Mouse (Mus musculus): ENCODE data around the gene Igf2bp2. TPM values are rescaled to one million over a fixed set of nuclear protein-coding genes. Genes with fewer than 3 reads are reported as not detected.

Igf2bp2 gene
- 102 and 108 TPM in 2 replicates for polyA plus RNA-seq (2014; fragmentation: Nextera tagmentation; extraction: Ambion mirVana)

DNA sequence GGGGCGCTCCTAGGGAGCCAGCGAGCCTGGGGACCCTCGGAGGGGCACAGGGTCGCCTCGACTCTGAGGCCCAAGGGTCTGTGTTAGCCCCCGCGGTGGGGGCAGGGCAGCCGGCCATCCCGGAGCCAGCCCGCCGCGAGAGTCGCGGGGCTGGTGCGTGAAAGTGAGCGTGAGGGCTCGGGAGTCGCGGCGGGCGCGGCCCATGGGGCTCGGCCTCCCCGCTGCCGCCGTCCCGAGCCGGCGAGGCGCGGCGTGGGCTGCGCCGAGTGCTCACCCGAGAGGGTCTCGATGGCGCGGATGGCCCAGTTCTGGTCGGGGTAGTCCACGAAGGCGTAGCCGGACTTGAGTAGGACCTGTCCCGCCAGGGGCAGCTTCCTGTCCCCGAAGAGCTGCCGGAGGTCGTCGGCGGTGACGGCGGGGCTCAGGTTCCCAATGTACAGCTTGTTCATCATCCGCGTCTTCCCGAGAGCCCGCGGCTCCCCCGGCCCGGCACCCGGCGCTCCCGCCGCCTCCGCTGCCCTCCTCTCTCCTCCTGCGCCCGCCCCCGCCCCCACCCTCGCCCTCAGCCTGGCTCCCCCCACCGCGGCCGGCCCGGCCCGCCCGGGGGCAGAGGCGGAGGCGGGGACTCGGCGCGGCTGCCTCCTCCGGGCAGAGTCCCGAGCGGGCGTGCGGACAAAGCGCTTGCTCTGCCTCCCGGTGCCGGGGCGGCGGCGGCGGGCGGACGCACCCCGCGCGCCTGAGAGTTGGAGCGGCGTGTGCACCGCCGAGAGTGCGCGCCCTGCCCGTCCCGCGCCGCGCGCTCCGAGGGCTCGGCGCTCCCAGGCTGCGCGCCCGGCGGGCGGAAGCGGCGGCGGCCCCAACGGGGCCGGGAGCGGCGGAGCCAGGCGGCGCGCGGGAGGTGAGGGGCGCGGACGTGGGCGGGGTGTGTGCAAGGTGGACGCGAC is at the start of gene Igf2bp2:
Igf2bp2 (minus strand) TSS at position 788 of the 944 bp plus-strand sequence.
- H3K36me3 ChIP-seq (ENCODE audit: control insufficient read depth, insufficient read depth, low read length): no peaks in the 10 kb centered on the region
- peak; percentile 86 for ATAC-seq (replicated peaks; ENCODE audit: insufficient number of reproducible peaks, low FRiP score, low TSS enrichment)
- H3K4me1 ChIP-seq (ENCODE audit: control insufficient read depth, insufficient read depth, low read length): peaks cover 6% of the 10 kb centered on the region
- H3K9ac ChIP-seq (ENCODE audit: low read depth, low read length): peak within 1 kb of the TSS; percentile 99
- H3K27ac ChIP-seq (ENCODE audit: low read depth, low read length): peak within 1 kb of the TSS; percentile 90
- under 1% methylated on average over 109 of the region's 131 CpGs for WGBS (ENCODE audit: insufficient replicate concordance)
- H3K4me2 ChIP-seq: peak within 1 kb of the TSS; percentile 83
- H3K27me3 ChIP-seq (ENCODE audit: control insufficient read depth, insufficient read depth, low read length): no peaks in the 10 kb centered on the region
- peak within 1 kb of the TSS; percentile 95 for H3K4me3 ChIP-seq (ENCODE audit: low read depth, low read length)
- H3K9me3 ChIP-seq (replicated peaks; ENCODE audit: control insufficient read depth, low read length): no peaks in the 10 kb centered on the region

DNA sequence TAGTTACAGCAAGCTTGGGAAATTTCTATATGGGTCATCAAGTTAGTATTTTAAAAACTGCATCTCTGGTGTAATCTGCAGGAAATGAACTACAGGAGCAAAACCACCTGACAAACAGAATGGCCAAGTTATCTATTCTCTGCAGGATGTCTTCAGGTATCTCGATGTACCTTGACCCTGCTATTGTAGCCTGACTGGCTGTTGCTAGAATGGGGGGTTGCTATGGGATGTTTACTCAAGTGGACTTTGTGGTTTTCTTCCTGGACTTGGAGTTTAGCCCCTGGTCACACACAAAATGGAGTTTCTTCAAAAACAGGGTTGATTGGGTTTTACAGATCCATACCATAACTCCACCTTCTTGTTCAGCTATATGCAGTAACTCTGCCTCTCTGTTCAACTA is 40.4 kb upstream of the Igf2bp2 start:
- Histone ChIP-seq H3K4me2 (no peak overlapping the region), H3K27ac (ENCODE audit: low read depth, low read length) (no peak overlapping the region), H3K27me3 (ENCODE audit: control insufficient read depth, insufficient read depth, low read length) (no peaks in the 10 kb centered on the region), H3K36me3 (ENCODE audit: control insufficient read depth, insufficient read depth, low read length) (no peaks in the 10 kb centered on the region), H3K9ac (ENCODE audit: low read depth, low read length) (no peak overlapping the region), H3K4me1 (ENCODE audit: control insufficient read depth, insufficient read depth, low read length) (no peaks in the 10 kb centered on the region), H3K4me3 (ENCODE audit: low read depth, low read length) (no peak overlapping the region), H3K9me3 (replicated peaks; ENCODE audit: control insufficient read depth, low read length) (peaks cover 2% of the 10 kb centered on the region; the same call in 1 of the 2 replicates)
- 78% methylated on average over 1 of the region's 1 CpGs for WGBS (ENCODE audit: insufficient replicate concordance)
- no peak for ATAC-seq (replicated peaks; ENCODE audit: insufficient number of reproducible peaks, low FRiP score, low TSS enrichment)

DNA sequence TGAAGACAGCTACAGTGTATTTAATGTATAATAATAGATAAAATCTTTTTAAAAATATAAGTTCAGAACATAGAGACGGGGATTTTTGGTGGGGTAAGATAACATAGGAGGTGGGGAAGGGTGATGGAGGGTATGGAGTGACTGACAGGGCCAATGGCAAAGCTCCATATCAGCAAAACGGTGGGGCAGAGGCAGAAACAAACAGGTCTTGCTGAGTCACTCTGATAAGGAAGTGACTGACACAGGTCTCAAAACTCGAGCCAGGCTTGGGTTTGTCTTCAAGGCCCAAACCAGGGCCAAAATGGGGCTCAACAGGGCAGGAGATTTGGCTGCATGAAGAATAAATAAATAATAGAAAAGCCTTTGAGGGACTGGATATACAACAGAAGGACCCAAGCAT is 38.8 kb upstream of the Igf2bp2 start:
- H3K4me2 ChIP-seq: no peak overlapping the region
- no peak for ATAC-seq (replicated peaks; ENCODE audit: insufficient number of reproducible peaks, low FRiP score, low TSS enrichment)
- H3K27ac ChIP-seq (ENCODE audit: low read depth, low read length): no peak overlapping the region
- H3K9ac ChIP-seq (ENCODE audit: low read depth, low read length): no peak overlapping the region
- 42% methylated on average over 3 of the region's 3 CpGs for WGBS (ENCODE audit: insufficient replicate concordance)
- H3K27me3 ChIP-seq (ENCODE audit: control insufficient read depth, insufficient read depth, low read length): no peaks in the 10 kb centered on the region
- no peaks in the 10 kb centered on the region for H3K4me1 ChIP-seq (ENCODE audit: control insufficient read depth, insufficient read depth, low read length)
- H3K9me3 ChIP-seq (replicated peaks; ENCODE audit: control insufficient read depth, low read length): peaks cover 2% of the 10 kb centered on the region; the same call in 1 of the 2 replicates
- H3K36me3 ChIP-seq (ENCODE audit: control insufficient read depth, insufficient read depth, low read length): no peaks in the 10 kb centered on the region
- H3K4me3 ChIP-seq (ENCODE audit: low read depth, low read length): no peak overlapping the region

DNA sequence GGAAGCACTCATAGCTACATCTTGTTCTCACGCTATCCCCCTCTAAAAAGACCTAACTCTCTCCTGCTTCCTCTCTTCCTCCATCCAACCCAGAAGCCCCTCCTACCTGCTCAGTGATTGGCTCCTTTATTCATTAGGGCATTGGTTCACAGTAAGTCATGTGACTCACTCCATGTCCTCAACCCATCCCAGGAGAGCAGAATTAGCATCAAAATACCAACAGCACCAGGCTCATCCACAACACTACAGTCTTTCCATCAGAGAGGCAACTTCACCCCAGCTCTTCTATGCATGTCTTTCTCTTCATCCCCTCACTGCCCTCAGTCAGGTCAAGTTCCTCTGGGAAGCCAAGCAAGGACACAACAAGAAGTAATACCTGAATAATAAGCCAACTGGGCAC is 37.4 kb upstream of the Igf2bp2 start:
- no peaks in the 10 kb centered on the region for H3K36me3 ChIP-seq (ENCODE audit: control insufficient read depth, insufficient read depth, low read length)
- no peak for ATAC-seq (replicated peaks; ENCODE audit: insufficient number of reproducible peaks, low FRiP score, low TSS enrichment)
- H3K9me3 ChIP-seq (replicated peaks; ENCODE audit: control insufficient read depth, low read length): no peaks in the 10 kb centered on the region
- H3K4me3 ChIP-seq (ENCODE audit: low read depth, low read length): no peak overlapping the region
- WGBS (ENCODE audit: insufficient replicate concordance): 68% methylated on average over 1 of the region's 1 CpGs
- H3K4me2 ChIP-seq: no peak overlapping the region
- H3K9ac ChIP-seq (ENCODE audit: low read depth, low read length): no peak overlapping the region
- no peak overlapping the region for H3K27ac ChIP-seq (ENCODE audit: low read depth, low read length)
- no peaks in the 10 kb centered on the region for H3K27me3 ChIP-seq (ENCODE audit: control insufficient read depth, insufficient read depth, low read length)
- H3K4me1 ChIP-seq (ENCODE audit: control insufficient read depth, insufficient read depth, low read length): no peaks in the 10 kb centered on the region

DNA sequence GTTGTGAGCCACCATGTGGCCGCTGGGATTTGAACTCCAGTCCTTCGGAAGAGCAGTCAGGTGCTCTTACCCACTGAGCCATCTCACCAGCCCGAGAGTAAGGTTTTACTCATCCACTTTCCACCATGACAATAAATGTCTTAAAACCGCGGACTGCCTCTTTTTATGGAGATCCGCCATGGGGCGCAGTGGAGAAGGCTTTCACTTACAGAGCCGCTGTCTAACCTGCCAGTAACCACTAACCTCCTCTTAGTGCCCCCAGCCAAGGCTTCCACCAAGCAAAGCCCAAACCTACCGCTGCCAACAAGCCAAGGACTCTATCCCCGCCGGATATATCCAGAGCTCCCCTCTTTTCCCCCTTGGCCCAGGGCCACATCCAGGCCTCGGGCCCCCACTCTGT is 24.3 kb upstream of the Igf2bp2 start:
- Histone ChIP-seq H3K36me3 (ENCODE audit: control insufficient read depth, insufficient read depth, low read length) (no peaks in the 10 kb centered on the region), H3K4me3 (ENCODE audit: low read depth, low read length) (no peak overlapping the region), H3K9ac (ENCODE audit: low read depth, low read length) (no peak overlapping the region), H3K27me3 (ENCODE audit: control insufficient read depth, insufficient read depth, low read length) (no peaks in the 10 kb centered on the region), H3K9me3 (replicated peaks; ENCODE audit: control insufficient read depth, low read length) (no peaks in the 10 kb centered on the region), H3K4me2 (no peak overlapping the region), H3K4me1 (ENCODE audit: control insufficient read depth, insufficient read depth, low read length) (no peaks in the 10 kb centered on the region), H3K27ac (ENCODE audit: low read depth, low read length) (no peak overlapping the region)
- 70% methylated on average over 12 of the region's 12 CpGs for WGBS (ENCODE audit: insufficient replicate concordance)
- ATAC-seq (replicated peaks; ENCODE audit: insufficient number of reproducible peaks, low FRiP score, low TSS enrichment): no peak

DNA sequence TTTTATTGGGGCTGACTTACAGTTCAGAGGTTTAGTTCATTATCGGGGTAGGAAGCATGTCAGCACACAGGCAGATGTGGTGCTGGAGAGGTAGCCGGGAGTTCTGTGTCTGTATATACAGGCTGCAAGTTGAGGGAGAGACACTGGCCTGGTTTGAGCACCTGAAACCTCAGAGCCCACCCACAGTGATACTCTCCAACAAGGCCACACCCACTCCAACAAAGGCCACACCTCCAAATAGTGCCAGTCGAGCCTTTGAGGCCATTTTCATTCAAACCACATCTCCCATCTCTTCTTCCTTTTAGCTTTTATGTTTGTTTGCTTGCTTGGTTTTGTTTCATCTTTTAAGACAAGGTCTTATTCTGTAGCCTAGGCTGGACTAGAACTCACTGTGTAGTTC is 22.3 kb upstream of the Igf2bp2 start:
- H3K36me3 ChIP-seq (ENCODE audit: control insufficient read depth, insufficient read depth, low read length): no peaks in the 10 kb centered on the region
- H3K4me1 ChIP-seq (ENCODE audit: control insufficient read depth, insufficient read depth, low read length): no peaks in the 10 kb centered on the region
- no peak overlapping the region for H3K4me2 ChIP-seq
- no peak for ATAC-seq (replicated peaks; ENCODE audit: insufficient number of reproducible peaks, low FRiP score, low TSS enrichment)
- no peak overlapping the region for H3K4me3 ChIP-seq (ENCODE audit: low read depth, low read length)
- 75% methylated on average over 3 of the region's 3 CpGs for WGBS (ENCODE audit: insufficient replicate concordance)
- H3K27ac ChIP-seq (ENCODE audit: low read depth, low read length): no peak overlapping the region
- H3K27me3 ChIP-seq (ENCODE audit: control insufficient read depth, insufficient read depth, low read length): no peaks in the 10 kb centered on the region
- no peak overlapping the region for H3K9ac ChIP-seq (ENCODE audit: low read depth, low read length)
- H3K9me3 ChIP-seq (replicated peaks; ENCODE audit: control insufficient read depth, low read length): no peaks in the 10 kb centered on the region

DNA sequence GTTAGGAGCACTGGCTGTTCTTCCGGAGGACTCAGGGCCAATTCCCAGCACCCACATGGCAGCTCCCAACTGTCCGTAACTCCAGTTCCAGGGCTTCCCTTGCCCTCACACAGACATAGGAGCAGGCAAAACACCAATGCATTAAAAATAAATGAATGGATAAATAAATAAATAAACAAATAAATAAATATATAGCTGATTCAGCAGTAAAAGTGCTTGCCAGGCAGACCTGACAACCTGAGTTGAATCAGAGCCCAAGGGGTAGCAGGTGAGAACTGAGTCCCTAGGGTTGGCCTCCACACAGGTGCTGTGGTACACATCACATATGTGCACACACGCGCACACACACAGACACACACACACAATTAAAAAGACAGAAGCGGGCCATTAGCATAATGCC is 21.0 kb upstream of the Igf2bp2 start:
- no peak overlapping the region for H3K4me3 ChIP-seq (ENCODE audit: low read depth, low read length)
- no peak overlapping the region for H3K4me2 ChIP-seq
- no peak overlapping the region for H3K27ac ChIP-seq (ENCODE audit: low read depth, low read length)
- H3K9me3 ChIP-seq (replicated peaks; ENCODE audit: control insufficient read depth, low read length): no peaks in the 10 kb centered on the region
- WGBS (ENCODE audit: insufficient replicate concordance): 92% methylated on average over 5 of the region's 5 CpGs
- no peak for ATAC-seq (replicated peaks; ENCODE audit: insufficient number of reproducible peaks, low FRiP score, low TSS enrichment)
- H3K27me3 ChIP-seq (ENCODE audit: control insufficient read depth, insufficient read depth, low read length): no peaks in the 10 kb centered on the region
- no peak overlapping the region for H3K9ac ChIP-seq (ENCODE audit: low read depth, low read length)
- H3K36me3 ChIP-seq (ENCODE audit: control insufficient read depth, insufficient read depth, low read length): no peaks in the 10 kb centered on the region
- no peaks in the 10 kb centered on the region for H3K4me1 ChIP-seq (ENCODE audit: control insufficient read depth, insufficient read depth, low read length)

DNA sequence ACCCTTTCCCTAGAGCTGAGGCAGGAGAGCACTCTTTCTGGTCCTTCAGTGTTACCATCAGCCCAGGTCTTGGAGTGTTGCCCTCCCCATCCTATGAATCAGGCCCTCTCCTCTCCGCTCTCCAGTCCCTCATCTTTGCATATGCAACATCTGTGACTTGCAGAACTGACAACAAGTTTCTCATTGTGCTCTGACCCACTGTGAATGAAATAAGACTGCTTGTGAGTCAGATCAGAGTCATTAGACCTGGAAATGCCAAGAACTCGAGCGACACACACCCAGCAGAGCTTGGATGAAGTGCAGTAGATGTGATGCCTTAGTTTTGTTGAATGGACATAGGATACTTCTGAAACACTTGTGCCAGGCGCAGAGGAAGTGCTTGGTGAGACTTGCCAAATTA is 19.2 kb upstream of the Igf2bp2 start:
- Histone ChIP-seq H3K9ac (ENCODE audit: low read depth, low read length) (no peak overlapping the region), H3K4me3 (ENCODE audit: low read depth, low read length) (no peak overlapping the region), H3K27ac (ENCODE audit: low read depth, low read length) (no peak overlapping the region), H3K36me3 (ENCODE audit: control insufficient read depth, insufficient read depth, low read length) (no peaks in the 10 kb centered on the region), H3K4me1 (ENCODE audit: control insufficient read depth, insufficient read depth, low read length) (no peaks in the 10 kb centered on the region), H3K27me3 (ENCODE audit: control insufficient read depth, insufficient read depth, low read length) (no peaks in the 10 kb centered on the region), H3K9me3 (replicated peaks; ENCODE audit: control insufficient read depth, low read length) (no peaks in the 10 kb centered on the region), H3K4me2 (no peak overlapping the region)
- 79% methylated on average over 4 of the region's 4 CpGs for WGBS (ENCODE audit: insufficient replicate concordance)
- ATAC-seq (replicated peaks; ENCODE audit: insufficient number of reproducible peaks, low FRiP score, low TSS enrichment): no peak

DNA sequence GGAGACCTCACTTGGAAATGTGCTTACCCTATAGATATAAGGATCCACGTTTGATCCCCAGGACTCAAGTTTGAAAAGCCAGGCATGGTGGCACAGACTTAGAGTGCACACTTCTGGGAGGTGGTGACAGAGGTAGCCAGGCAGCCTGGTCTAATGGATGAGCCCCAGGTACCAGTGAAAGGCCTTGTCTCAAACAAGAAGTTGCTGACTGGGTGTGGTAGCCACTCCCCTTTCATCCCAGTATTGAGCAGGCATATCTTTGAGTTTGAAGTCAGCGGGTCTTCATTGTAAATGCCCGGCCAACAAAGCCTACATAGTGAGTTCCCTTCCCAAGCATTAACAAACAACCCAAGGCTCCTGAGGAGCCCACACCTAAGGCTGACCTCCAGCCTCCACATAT is 15.7 kb upstream of the Igf2bp2 start:
- no peak overlapping the region for H3K4me3 ChIP-seq (ENCODE audit: low read depth, low read length)
- WGBS (ENCODE audit: insufficient replicate concordance): 67% methylated on average over 3 of the region's 3 CpGs
- no peak for ATAC-seq (replicated peaks; ENCODE audit: insufficient number of reproducible peaks, low FRiP score, low TSS enrichment)
- no peaks in the 10 kb centered on the region for H3K36me3 ChIP-seq (ENCODE audit: control insufficient read depth, insufficient read depth, low read length)
- H3K9me3 ChIP-seq (replicated peaks; ENCODE audit: control insufficient read depth, low read length): no peaks in the 10 kb centered on the region; the same call in 1 of the 2 replicates
- no peak overlapping the region for H3K9ac ChIP-seq (ENCODE audit: low read depth, low read length)
- no peak overlapping the region for H3K4me2 ChIP-seq
- no peak overlapping the region for H3K27ac ChIP-seq (ENCODE audit: low read depth, low read length)
- no peaks in the 10 kb centered on the region for H3K4me1 ChIP-seq (ENCODE audit: control insufficient read depth, insufficient read depth, low read length)
- H3K27me3 ChIP-seq (ENCODE audit: control insufficient read depth, insufficient read depth, low read length): no peaks in the 10 kb centered on the region
